Mouse (Mus musculus) natural killer cell, adult 2 months (primary cell): Measurements from ENCODE around the gene Sh3bp5l.
"Not testable (repeated sequence)": the region's sequence is repeated elsewhere in the genome, so short reads cannot be mapped to it uniquely, and the experiment has no call there.

Experiments used
- DNase-seq, 2 experiments: peaks; one replicate each; pipeline ENCODE4 v3.0.0; 2022; ENCODE audit warnings: low spot score in 2 of 2

The Sh3bp5l gene

GRCm38 (mm10) chr11:58322824-58323569 is 7.5 kb upstream of the Sh3bp5l start:
- peak; percentile 96 to 97 for DNase-seq

- no peak for DNase-seq
Measured at GRCm38 (mm10) chr11:58323570-58324340, 6.8 kb upstream of the Sh3bp5l start.

- no peak for DNase-seq
Measured at GRCm38 (mm10) chr11:58324614-58325229, 5.8 kb upstream of the Sh3bp5l start.

- DNase-seq, result peak in 1 of 2 experiments; percentile 24
Measured at GRCm38 (mm10) chr11:58326781-58327180, 3.7 kb upstream of the Sh3bp5l start.

GRCm38 (mm10) chr11:58329906-58330275 is 633 bp upstream of the Sh3bp5l start:
- DNase-seq, result no peak

GRCm38 (mm10) chr11:58331149-58331495 is 598 bp downstream of the Sh3bp5l start:
- DNase-seq, result no peak

- no peak for DNase-seq
Measured at GRCm38 (mm10) chr11:58331546-58331945, 1.0 kb downstream of the Sh3bp5l start.

GRCm38 (mm10) chr11:58334746-58335145 is 4.2 kb downstream of the Sh3bp5l start:
- DNase-seq, result no peak

- DNase-seq, result no peak
Measured at GRCm38 (mm10) chr11:58346745-58347144, 16.2 kb downstream of the Sh3bp5l start.

- peak in 1 of 2 experiments; percentile 7 for DNase-seq
Measured at GRCm38 (mm10) chr11:58350628-58351027, 20.1 kb downstream of the Sh3bp5l start.

- no peak for DNase-seq
Measured at GRCm38 (mm10) chr11:58351179-58351578, 20.7 kb downstream of the Sh3bp5l start.

GRCm38 (mm10) chr11:58352681-58353548 is 22.4 kb downstream of the Sh3bp5l start:
- no peak for DNase-seq

- no peak for DNase-seq
Measured at GRCm38 (mm10) chr11:58353709-58354108, 23.2 kb downstream of the Sh3bp5l start.

- DNase-seq, result no peak
Measured at GRCm38 (mm10) chr11:58354476-58354875, 24.0 kb downstream of the Sh3bp5l start.

- DNase-seq, result no peak
Measured at GRCm38 (mm10) chr11:58354927-58355326, 24.4 kb downstream of the Sh3bp5l start.

GRCm38 (mm10) chr11:58357042-58357441 is 26.5 kb downstream of the Sh3bp5l start:
- no peak for DNase-seq

- no peak for DNase-seq
Measured at GRCm38 (mm10) chr11:58357844-58358534, 27.5 kb downstream of the Sh3bp5l start.

GRCm38 (mm10) chr11:58362562-58362961 is 32.0 kb downstream of the Sh3bp5l start:
- DNase-seq, result not testable (repeated sequence)

- no peak for DNase-seq
Measured at GRCm38 (mm10) chr11:58364454-58364853, 33.9 kb downstream of the Sh3bp5l start.

- not testable (repeated sequence) for DNase-seq
Measured at GRCm38 (mm10) chr11:58366191-58366590, 35.7 kb downstream of the Sh3bp5l start.

GRCm38 (mm10) chr11:58377273-58377672 is 46.7 kb downstream of the Sh3bp5l start:
- no peak for DNase-seq
